Mouse (Mus musculus) adrenal gland, adult (tissue): ENCODE data around the gene Rnf5.
A peak's percentile ranks its signal among the peaks of the same experiment; 100 is the strongest.

Source experiments
- DNase-seq, 2 experiments: peaks; one replicate each; pipeline ENCODE4 v3.0.0; 2022 to 2023; ENCODE audit warnings: low spot score in 1 of 2; ENCODE audit not compliant: inconsistent age in 2 of 2

Gene Rnf5

GRCm38 (mm10) chr17:34603375-34604060, at the start of gene Rnf5:
Gene Rnf5 (minus strand): TSS chr17:34603690.
- DNase-seq: peak; percentile 98 to 99

DNA sequence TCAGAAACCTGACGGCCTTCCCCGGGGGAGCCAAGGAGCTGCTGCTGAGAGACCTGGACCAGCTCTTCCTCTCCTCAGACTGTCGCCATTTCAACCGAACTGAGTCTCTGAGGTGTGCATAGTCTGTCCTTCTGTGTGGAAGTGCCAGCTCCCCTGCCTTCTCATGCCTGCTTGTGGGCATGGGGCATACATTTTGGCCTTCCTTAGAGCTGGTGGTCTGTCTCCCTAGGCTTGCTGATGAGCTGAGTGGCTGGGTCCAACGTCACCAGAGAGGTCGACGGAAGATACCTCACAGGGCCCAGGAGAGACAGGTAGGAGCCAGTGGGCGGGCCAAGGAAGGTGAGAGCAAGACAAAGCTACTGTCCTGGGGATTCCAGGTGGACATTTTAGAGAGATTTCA, 49.5 kb upstream of the Rnf5 start:
- DNase-seq: peak in 1 of 2 experiments; percentile 40

DNA sequence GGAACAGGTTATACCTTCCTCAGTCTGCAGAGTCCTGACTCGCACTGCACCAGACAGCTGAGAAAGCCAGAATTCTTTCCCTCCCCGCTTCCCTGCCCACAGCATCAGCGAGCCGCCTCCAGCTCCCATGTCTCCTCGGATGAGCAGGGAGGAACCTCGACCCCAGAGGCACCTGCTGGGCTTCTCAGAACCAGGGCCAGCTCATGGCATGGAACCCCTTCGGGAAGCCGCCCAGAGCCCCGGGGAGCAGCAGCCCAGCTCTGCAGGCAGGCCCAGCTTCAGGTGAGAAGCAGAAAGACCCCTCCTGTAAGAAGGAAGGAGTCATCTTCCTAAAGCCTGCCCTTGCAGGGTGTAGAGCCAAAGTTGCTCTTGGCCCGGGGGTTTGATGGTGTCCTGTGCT, 49.1 kb upstream of the Rnf5 start:
- DNase-seq: peak in 1 of 2 experiments; percentile 29

GRCm38 (mm10) chr17:34651507-34652221, 48.2 kb upstream of the Rnf5 start:
- DNase-seq: peak; percentile 67 to 74

GRCm38 (mm10) chr17:34650781-34651180, 47.3 kb upstream of the Rnf5 start:
- DNase-seq: peak in 1 of 2 experiments; percentile 35

- peak in 1 of 2 experiments; percentile 32 for DNase-seq
Measured at GRCm38 (mm10) chr17:34649106-34649864, 45.8 kb upstream of the Rnf5 start.

DNA sequence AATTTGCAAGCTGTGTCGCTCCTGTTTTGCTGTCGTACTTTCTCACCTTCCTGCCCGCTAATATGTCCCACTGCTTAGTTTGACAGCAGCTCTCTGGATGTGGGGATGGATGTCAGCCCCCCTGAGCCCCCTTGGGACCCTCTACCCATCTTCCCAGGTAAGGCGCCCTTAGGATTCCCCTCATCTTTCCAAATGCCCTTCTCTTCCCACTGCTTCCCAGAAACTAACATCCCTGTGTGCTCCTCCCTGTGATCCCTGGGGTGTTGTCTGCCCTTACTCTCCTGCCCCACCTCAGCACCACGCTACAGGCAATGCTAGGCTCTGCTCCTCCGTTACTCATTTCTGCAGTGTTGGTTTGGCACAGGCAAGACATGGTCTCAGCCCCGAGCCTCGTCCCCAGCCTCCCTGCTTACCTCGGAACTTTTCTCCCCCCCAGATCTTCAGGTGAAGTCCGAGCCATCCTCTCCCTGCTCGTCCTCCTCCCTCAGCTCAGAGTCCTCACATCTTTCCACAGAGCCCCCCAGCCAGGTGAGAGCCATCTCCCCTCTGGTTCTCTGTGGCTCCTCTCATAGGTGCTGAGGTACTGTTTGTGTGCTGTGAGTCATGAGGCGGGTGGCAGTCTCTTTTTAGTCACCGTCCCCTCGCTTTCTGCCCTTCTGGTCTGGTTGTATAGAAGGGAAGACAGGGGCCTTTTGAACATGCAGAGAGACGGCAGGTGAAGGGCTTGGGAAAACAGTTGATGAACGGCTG, 44.8 kb upstream of the Rnf5 start:
- DNase-seq: peak; percentile 14 to 38

DNA sequence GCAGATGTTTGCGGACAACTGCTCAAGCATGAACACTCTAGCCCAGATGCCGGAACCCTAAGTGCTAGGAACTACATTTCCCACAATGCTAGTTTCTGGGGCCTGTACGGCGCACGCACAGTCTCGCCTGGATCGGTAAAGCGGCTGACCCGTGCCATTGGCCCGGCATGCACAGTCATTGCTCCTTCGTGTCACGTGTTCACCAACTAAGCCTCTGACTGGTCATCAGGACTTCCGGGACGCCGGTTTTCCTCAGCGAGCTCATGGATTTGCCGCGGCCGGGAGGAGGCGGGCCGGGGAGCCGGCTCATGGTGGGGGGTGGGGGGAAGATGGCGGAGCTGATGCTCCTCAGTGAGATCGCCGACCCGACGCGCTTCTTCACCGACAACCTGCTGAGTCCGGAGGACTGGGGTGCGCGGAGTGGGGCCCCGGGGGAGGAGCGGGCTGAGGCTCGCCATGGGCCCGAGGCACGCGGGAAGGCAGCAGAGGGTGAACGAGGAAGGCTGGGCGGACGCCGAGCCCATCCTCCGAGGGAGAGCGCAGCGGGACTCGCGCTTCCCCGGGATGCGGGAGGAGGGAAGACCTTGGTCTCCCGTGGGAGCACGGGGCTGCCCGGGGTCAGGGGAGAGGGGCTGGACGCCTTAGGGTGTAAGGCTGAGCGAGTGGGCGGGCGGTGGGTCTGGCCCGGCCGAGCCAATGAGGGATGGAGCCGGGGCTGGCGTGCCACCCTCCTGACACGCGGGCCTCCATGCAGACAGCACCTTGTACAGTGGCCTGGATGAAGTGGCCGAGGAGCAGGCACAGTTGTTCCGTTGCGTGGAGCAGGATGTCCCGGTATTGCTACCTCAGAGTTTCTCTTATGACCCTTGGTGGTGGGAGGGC, 43.7 kb upstream of the Rnf5 start, which contains the start of gene Atf6b:
Atf6b (plus strand) TSS at position 241 of the 882 bp plus-strand sequence.
- DNase-seq: peak; percentile 97

GRCm38 (mm10) chr17:34645831-34646511, 42.5 kb upstream of the Rnf5 start:
- peak; percentile 42 to 62 for DNase-seq

GRCm38 (mm10) chr17:34645256-34645829, 41.9 kb upstream of the Rnf5 start:
- DNase-seq: peak in 1 of 2 experiments; percentile 53

GRCm38 (mm10) chr17:34644608-34645007, 41.1 kb upstream of the Rnf5 start, which contains the start of gene Fkbpl:
Gene Fkbpl (plus strand): TSS chr17:34644764.
- peak; percentile 96 to 99 for DNase-seq

GRCm38 (mm10) chr17:34643944-34644343, 40.5 kb upstream of the Rnf5 start:
- DNase-seq: peak in 1 of 2 experiments; percentile 49

GRCm38 (mm10) chr17:34643379-34643778, 39.9 kb upstream of the Rnf5 start:
- DNase-seq: peak in 1 of 2 experiments; percentile 34

GRCm38 (mm10) chr17:34641945-34642344, 38.5 kb upstream of the Rnf5 start:
- DNase-seq: peak in 1 of 2 experiments; percentile 3

GRCm38 (mm10) chr17:34640778-34641601, 37.5 kb upstream of the Rnf5 start:
- DNase-seq: peak; percentile 25 to 71

DNA sequence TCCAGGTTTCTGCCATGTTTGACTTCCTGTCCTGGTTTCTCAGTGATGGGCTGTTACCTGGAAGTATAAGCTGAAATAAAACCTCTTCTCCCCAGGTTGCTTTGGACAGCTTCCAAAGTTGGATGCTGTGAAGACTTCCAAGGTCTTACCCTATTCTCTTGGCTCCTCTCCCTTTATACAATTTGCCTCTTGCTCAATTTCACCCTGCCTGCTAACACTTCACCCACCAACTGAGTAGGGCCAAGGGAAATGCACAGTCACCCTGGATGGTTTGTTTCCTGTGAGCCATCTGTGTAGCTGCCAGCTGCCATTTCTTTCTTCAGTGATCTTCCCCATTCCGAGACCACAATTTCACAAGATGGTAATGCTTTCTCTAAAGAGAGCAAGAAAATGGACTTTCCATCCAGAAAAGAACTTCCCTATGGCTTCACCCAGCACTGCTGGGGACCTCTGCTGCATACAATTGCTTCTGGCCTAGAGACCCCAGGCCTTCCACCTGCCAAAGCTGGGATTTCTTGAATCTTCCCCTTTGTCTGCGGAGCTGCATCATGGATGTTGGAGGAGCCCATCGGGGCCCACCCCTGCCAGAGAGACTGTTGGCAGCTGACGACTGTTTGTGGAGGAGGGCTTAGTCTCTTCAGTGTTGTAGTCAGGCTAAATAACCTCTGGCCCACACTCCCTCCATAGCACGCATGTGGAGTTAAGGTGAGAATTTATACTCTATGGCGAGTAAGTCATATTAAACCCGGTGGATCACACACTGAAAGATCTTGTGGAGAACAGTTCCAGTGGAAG, 36.2 kb upstream of the Rnf5 start:
- DNase-seq: peak in 1 of 2 experiments; percentile 68

- peak in 1 of 2 experiments; percentile 42 for DNase-seq
Measured at GRCm38 (mm10) chr17:34637459-34637858, 34.0 kb upstream of the Rnf5 start.
